Mouse (Mus musculus): ENCODE measurements around the gene Elavl1. TPM values are rescaled to one million over a fixed set of nuclear protein-coding genes. Genes with fewer than 3 reads are reported as not detected.
A peak's percentile ranks its signal among the peaks of the same experiment; 100 is the strongest.

Gene Elavl1
- polyA plus RNA-seq, 1 experiment: 47.3 TPM

GRCm38 (mm10) chr8:4323917-4324316 lies 1.3 kb downstream of the Elavl1 start:
- DNase-seq (ENCODE audit: low read depth, low spot score): no peak
- WGBS: 0% methylated on average over 6 of the region's 6 CpGs

GRCm38 (mm10) chr8:4322470-4322869 lies 2.7 kb downstream of the Elavl1 start:
- WGBS: 26% methylated on average over 2 of the region's 2 CpGs
- peak; percentile 51 for DNase-seq (ENCODE audit: low read depth, low spot score)

GRCm38 (mm10) chr8:4321031-4321430 lies 4.2 kb downstream of the Elavl1 start:
- no peak for DNase-seq (ENCODE audit: low read depth, low spot score)
- 59% methylated on average over 2 of the region's 2 CpGs for WGBS

GRCm38 (mm10) chr8:4320404-4320803 lies 4.8 kb downstream of the Elavl1 start:
- WGBS: 85% methylated on average over 1 of the region's 1 CpGs
- DNase-seq (ENCODE audit: low read depth, low spot score): no peak

- 51% methylated on average over 11 of the region's 11 CpGs for WGBS
- peak; percentile 56 for DNase-seq (ENCODE audit: low read depth, low spot score)
Observed at GRCm38 (mm10) chr8:4319573-4319872, 5.7 kb downstream of the Elavl1 start.

- no peak for DNase-seq (ENCODE audit: low read depth, low spot score)
- 22% methylated on average over 2 of the region's 2 CpGs for WGBS
Observed at GRCm38 (mm10) chr8:4318796-4319572, 6.2 kb downstream of the Elavl1 start.

- WGBS: 84% methylated on average over 5 of the region's 5 CpGs
- DNase-seq (ENCODE audit: low read depth, low spot score): no peak
Observed at GRCm38 (mm10) chr8:4318124-4318523, 7.1 kb downstream of the Elavl1 start.

GRCm38 (mm10) chr8:4314852-4315251 lies 10.4 kb downstream of the Elavl1 start:
- WGBS: 60% methylated on average over 3 of the region's 3 CpGs
- no peak for DNase-seq (ENCODE audit: low read depth, low spot score)

- DNase-seq (ENCODE audit: low read depth, low spot score): no peak
- 26% methylated on average over 3 of the region's 3 CpGs for WGBS
Observed at GRCm38 (mm10) chr8:4313254-4314124, 11.7 kb downstream of the Elavl1 start.

GRCm38 (mm10) chr8:4312104-4312503 lies 13.1 kb downstream of the Elavl1 start:
- DNase-seq (ENCODE audit: low read depth, low spot score): no peak

- WGBS: 65% methylated on average over 2 of the region's 2 CpGs
- DNase-seq (ENCODE audit: low read depth, low spot score): no peak
Observed at GRCm38 (mm10) chr8:4305838-4306237, 19.4 kb downstream of the Elavl1 start.

GRCm38 (mm10) chr8:4304124-4304547 lies 21.1 kb downstream of the Elavl1 start:
- DNase-seq (ENCODE audit: low read depth, low spot score): no peak
- WGBS: 59% methylated on average over 3 of the region's 3 CpGs

- DNase-seq (ENCODE audit: low read depth, low spot score): no peak
- 85% methylated on average over 4 of the region's 4 CpGs for WGBS
Observed at GRCm38 (mm10) chr8:4297822-4298221, 27.4 kb downstream of the Elavl1 start.

GRCm38 (mm10) chr8:4292738-4293137 lies 32.5 kb downstream of the Elavl1 start:
- WGBS: 85% methylated on average over 5 of the region's 5 CpGs
- no peak for DNase-seq (ENCODE audit: low read depth, low spot score)

- no peak for DNase-seq (ENCODE audit: low read depth, low spot score)
- WGBS: 16% methylated on average over 9 of the region's 9 CpGs
Observed at GRCm38 (mm10) chr8:4276111-4276465, 49.1 kb downstream of the Elavl1 start.

- DNase-seq (ENCODE audit: low read depth, low spot score): peak; percentile 92
- under 1% methylated on average over 39 of the region's 39 CpGs for WGBS
Observed at GRCm38 (mm10) chr8:4275275-4276110, 49.7 kb downstream of the Elavl1 start, which contains the start of gene Timm44. TSS of gene Timm44 (minus strand) at chr8:4275913.

GRCm38 (mm10) chr8:4269609-4270008 lies 55.6 kb downstream of the Elavl1 start:
- 86% methylated on average over 6 of the region's 6 CpGs for WGBS
- no peak for DNase-seq (ENCODE audit: low read depth, low spot score)

GRCm38 (mm10) chr8:4267627-4268026 lies 57.6 kb downstream of the Elavl1 start:
- WGBS: 83% methylated on average over 15 of the region's 15 CpGs
- no peak for DNase-seq (ENCODE audit: low read depth, low spot score)

GRCm38 (mm10) chr8:4265160-4265914 lies 59.9 kb downstream of the Elavl1 start:
- no peak for DNase-seq (ENCODE audit: low read depth, low spot score)

More at GRCm38 (mm10) chr8:4265160-4265914, 59.9 kb downstream of the Elavl1 start:
- 94% methylated on average over 15 of the region's 15 CpGs for WGBS

Measured in large intestine, adult 2 months (tissue).